Mouse (Mus musculus) limb, embryonic 14.5 days (tissue): Measurements from ENCODE around the gene Il6ra. TPM values are rescaled to one million over a fixed set of nuclear protein-coding genes. Genes with fewer than 3 reads are reported as not detected.

ENCODE experiments used
- ATAC-seq: fragments of 200-750 bp; cut with Nextera tagmentation; 2 replicates; pipeline ENCODE4 v1.8.0; 2017; ENCODE audit warnings: low read depth, moderate number of reproducible peaks, moderate TSS enrichment; ENCODE audit not compliant: low FRiP score
- DNase-seq: peaks from one replicate; pipeline ENCODE4 v3.0.0-alpha.2; 2015; ENCODE audit warnings: low spot score
- H3K27ac ChIP-seq: fragments of 300-500 bp; sonication (generic); replicated peaks from 2 replicates; pipeline ENCODE4 v1.5.1; 2014; ENCODE audit warnings: low read depth, mild to moderate bottlenecking, low read length, moderate library complexity, mixed read lengths
- H3K27me3 ChIP-seq: fragments of 300-500 bp; sonication (generic); 2 replicates; pipeline ENCODE4 v1.6.1; 2014; ENCODE audit warnings: low read length, mixed read lengths; ENCODE audit not compliant: control insufficient read depth, insufficient read depth
- H3K36me3 ChIP-seq: fragments of 300-500 bp; sonication (generic); 2 replicates; pipeline ENCODE4 v1.6.1; 2014; ENCODE audit warnings: mild to moderate bottlenecking, low read length, moderate library complexity, mixed read lengths; ENCODE audit not compliant: control insufficient read depth, insufficient read depth
- H3K4me1 ChIP-seq: fragments of 300-500 bp; sonication (generic); 2 replicates; pipeline ENCODE4 v1.6.1; 2014; ENCODE audit warnings: antibody characterized with exemption, low read length, mixed read lengths; ENCODE audit not compliant: control insufficient read depth, insufficient read depth
- H3K4me2 ChIP-seq: fragments of 300-500 bp; sonication (generic); replicated peaks from 2 replicates; pipeline ENCODE4 v1.6.1; 2014; ENCODE audit warnings: low read depth, mild to moderate bottlenecking, low read length, moderate library complexity; ENCODE audit not compliant: severe bottlenecking
- H3K4me3 ChIP-seq: fragments of 300-500 bp; sonication (generic); replicated peaks from 2 replicates; pipeline ENCODE4 v1.5.1; 2014; ENCODE audit warnings: low read length
- H3K9ac ChIP-seq: fragments of 300-500 bp; sonication (generic); 2 replicates; pipeline ENCODE4 v1.6.1; 2014; ENCODE audit warnings: mild to moderate bottlenecking, low read depth, low read length, moderate library complexity; ENCODE audit not compliant: severe bottlenecking
- H3K9me3 ChIP-seq: fragments of 300-500 bp; sonication (generic); 2 replicates; pipeline ENCODE4 v1.6.1; 2016; ENCODE audit warnings: low read length; ENCODE audit not compliant: control insufficient read depth
- POLR2A ChIP-seq: fragments of 200-500 bp; IDR thresholded peaks from 2 replicates; pipeline ENCODE4 v1.8.0; 2012; ENCODE audit warnings: inconsistent platforms, mild to moderate bottlenecking, moderate library complexity, borderline replicate concordance; ENCODE audit not compliant: insufficient read depth, insufficient read length; ENCODE audit errors: extremely low read depth
- WGBS: fragments of 180-500 bp; shearing (Covaris S2); extraction: QIAGEN DNeasy Blood & Tissue Kit; methylation state at CpG from one replicate; pipeline ENCODE4 v1.1.7; 2014; 5-methylcytosine and 5-hydroxymethylcytosine counted together
- polyA plus RNA-seq, 2 experiments: library from polyadenylated mRNA; depleted of rRNA in 1 of 2; stranded (reverse) in 1 of 2; unstranded in 1 of 2; fragments of >200 nt; fragmentation: Nextera tagmentation in 1 of 2; extraction: Ambion mirVana in 1 of 2; gene quantifications; 2 replicates each; pipeline versions ENCODE4 v1.2.1 to v1.2.3; 2012 to 2014

Gene Il6ra
- polyA plus RNA-seq, 2 experiments = 1.2 to 1.3 TPM

DNA sequence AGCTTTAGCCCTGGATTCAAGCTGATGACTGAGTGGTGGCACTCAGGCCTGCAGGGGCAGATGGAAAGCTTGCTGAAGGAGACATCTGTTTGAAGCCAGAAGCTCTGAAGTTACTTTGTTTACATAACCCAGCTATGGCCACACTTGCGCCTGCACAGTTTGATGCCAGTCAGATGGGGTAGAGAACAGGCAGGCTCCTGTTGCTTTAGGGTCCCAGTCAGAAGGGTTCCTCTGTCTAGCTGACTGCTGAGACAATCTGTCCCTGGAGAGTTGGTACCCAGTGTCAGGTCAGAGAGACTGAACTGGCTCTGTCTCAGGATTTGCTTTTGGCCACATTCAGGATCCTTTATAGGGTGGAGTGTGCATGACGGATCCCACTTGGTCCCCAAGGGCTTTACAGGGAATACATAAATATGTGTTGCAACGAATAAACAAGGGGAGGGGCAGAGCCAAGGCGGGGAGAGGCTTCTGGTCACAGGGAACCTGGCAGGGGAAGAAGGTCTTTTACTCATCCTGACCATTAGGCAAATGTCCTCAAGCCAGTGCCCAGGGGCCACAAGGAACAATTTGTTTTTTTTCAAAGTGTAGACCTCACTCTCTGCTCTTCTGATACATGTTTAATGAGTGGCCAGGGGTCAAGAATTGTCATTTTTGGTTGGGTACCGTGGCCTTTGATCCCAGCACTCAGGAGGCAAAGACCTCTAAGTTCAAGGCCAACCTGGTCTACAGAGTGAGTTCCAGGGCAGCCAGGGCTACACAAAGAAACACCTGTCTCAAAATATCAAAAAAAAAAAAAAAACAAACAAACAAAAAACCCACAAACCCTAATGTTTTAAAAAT, 3.1 kb downstream of the Il6ra start:
- Histone ChIP-seq H3K4me1 (peaks cover 5% of the 10 kb centered on the region), H3K4me3 (no peak overlapping the region), H3K27ac (no peak overlapping the region), H3K4me2 (no peak overlapping the region), H3K9ac (no peak overlapping the region), H3K9me3 (no peaks in the 10 kb centered on the region), H3K27me3 (peaks cover 24% of the 10 kb centered on the region), H3K36me3 (no peaks in the 10 kb centered on the region)
- DNase-seq = peak; percentile 13
- no peak for TF ChIP-seq POLR2A
- 49% methylated on average over 5 of the region's 5 CpGs for whole genome bisulfite sequencing
- no peak for ATAC-seq

- no peak overlapping the region for H3K4me2 ChIP-seq
- TF ChIP-seq POLR2A = no peak
- no peak overlapping the region for H3K9ac ChIP-seq
- H3K27ac ChIP-seq = no peak overlapping the region
- H3K36me3 ChIP-seq = no peaks in the 10 kb centered on the region
- peaks cover 5% of the 10 kb centered on the region for H3K4me1 ChIP-seq
- DNase-seq = no peak
- no peak for ATAC-seq
- H3K27me3 ChIP-seq = peaks cover 13% of the 10 kb centered on the region
- no peaks in the 10 kb centered on the region for H3K9me3 ChIP-seq
- 84% methylated on average over 6 of the region's 6 CpGs for WGBS
- H3K4me3 ChIP-seq = no peak overlapping the region
Observed at GRCm38 (mm10) chr3:89908836-89909235, 4.2 kb downstream of the Il6ra start.

GRCm38 (mm10) chr3:89907846-89908245, 5.2 kb downstream of the Il6ra start:
- WGBS = 83% methylated on average over 3 of the region's 3 CpGs
- Histone ChIP-seq H3K36me3 (no peaks in the 10 kb centered on the region), H3K4me3 (no peak overlapping the region), H3K9ac (no peak overlapping the region), H3K27me3 (peaks cover 6% of the 10 kb centered on the region; the same call in 1 of the 2 replicates), H3K4me1 (peaks cover 2% of the 10 kb centered on the region; the same call in 1 of the 2 replicates), H3K27ac (no peak overlapping the region), H3K9me3 (no peaks in the 10 kb centered on the region), H3K4me2 (no peak overlapping the region)
- ATAC-seq (no peak), DNase-seq (no peak)
- TF ChIP-seq POLR2A = no peak

DNA sequence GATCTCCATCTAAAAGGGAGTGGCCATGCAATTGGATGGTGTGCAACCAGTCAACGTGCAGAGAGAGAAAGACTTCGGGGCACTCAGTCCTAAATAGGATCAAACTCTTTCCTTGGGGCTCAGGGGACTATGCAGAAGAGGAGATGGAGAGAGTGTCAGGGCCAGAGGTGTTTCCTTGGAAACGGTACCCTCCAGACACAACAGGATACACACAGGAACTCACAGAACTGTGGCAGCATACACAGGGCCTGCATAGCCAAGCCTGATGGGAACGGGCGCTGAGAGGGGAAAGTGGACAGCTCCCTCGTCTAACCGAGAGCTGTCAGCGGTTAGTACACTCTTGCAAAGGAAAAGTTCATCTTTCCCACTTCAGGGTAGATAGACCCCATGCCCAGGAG, 13.5 kb downstream of the Il6ra start:
- no peak for DNase-seq
- Histone ChIP-seq H3K9me3 (no peaks in the 10 kb centered on the region), H3K4me3 (no peak overlapping the region), H3K9ac (no peak overlapping the region), H3K4me2 (no peak overlapping the region), H3K36me3 (no peaks in the 10 kb centered on the region), H3K27me3 (no peaks in the 10 kb centered on the region), H3K4me1 (no peaks in the 10 kb centered on the region; the same call in 1 of the 2 replicates), H3K27ac (no peak overlapping the region)
- 70% methylated on average over 8 of the region's 8 CpGs for WGBS
- TF ChIP-seq POLR2A = no peak
- no peak for ATAC-seq

GRCm38 (mm10) chr3:89898870-89899510, 14.0 kb downstream of the Il6ra start:
- Histone ChIP-seq H3K9ac (no peak overlapping the region), H3K9me3 (no peaks in the 10 kb centered on the region), H3K4me1 (no peaks in the 10 kb centered on the region; the same call in 1 of the 2 replicates), H3K27ac (no peak overlapping the region), H3K36me3 (no peaks in the 10 kb centered on the region), H3K4me3 (no peak overlapping the region), H3K27me3 (no peaks in the 10 kb centered on the region), H3K4me2 (no peak overlapping the region)
- 60% methylated on average over 5 of the region's 5 CpGs for WGBS
- ATAC-seq = no peak
- no peak for DNase-seq
- no peak for TF ChIP-seq POLR2A
